Mouse (Mus musculus) intestine, embryonic 14.5 days (tissue): Measurements from ENCODE around the gene Ficd. TPM values are rescaled to one million over a fixed set of nuclear protein-coding genes. Genes with fewer than 3 reads are reported as not detected.
"Not testable (repeated sequence)": the region's sequence is repeated elsewhere in the genome, so short reads cannot be mapped to it uniquely, and the experiment has no call there.

Experiments used
- ATAC-seq: fragments of 200-750 bp; cut with Nextera tagmentation; replicated peaks from 2 replicates; pipeline ENCODE4 v1.8.0; 2017; ENCODE audit warnings: low read depth, moderate number of reproducible peaks, moderate TSS enrichment, moderate library complexity; ENCODE audit not compliant: low FRiP score, low TSS enrichment
- DNase-seq: peaks from one replicate; pipeline ENCODE4 v3.0.0-alpha.2; 2018; ENCODE audit warnings: low spot score
- H3K27ac ChIP-seq: fragments of 300-500 bp; sonication (generic); 2 replicates; pipeline ENCODE4 v1.5.1; 2014; ENCODE audit warnings: low read depth, mild to moderate bottlenecking, control low read depth
- H3K27me3 ChIP-seq: fragments of 300-500 bp; sonication (generic); replicated peaks from 2 replicates; pipeline ENCODE4 v1.6.1; 2014; ENCODE audit warnings: low read length, control low read depth; ENCODE audit not compliant: control insufficient read depth, insufficient read depth
- H3K36me3 ChIP-seq: fragments of 300-500 bp; sonication (generic); 2 replicates; pipeline ENCODE4 v1.6.1; 2014; ENCODE audit warnings: low read length, control low read depth; ENCODE audit not compliant: control insufficient read depth, insufficient read depth
- H3K4me1 ChIP-seq: fragments of 300-500 bp; sonication (generic); replicated peaks from 2 replicates; pipeline ENCODE4 v1.6.1; 2014; ENCODE audit warnings: low read length, control low read depth, mixed read lengths; ENCODE audit not compliant: control insufficient read depth, insufficient read depth
- H3K4me2 ChIP-seq: fragments of 300-500 bp; sonication (generic); 2 replicates; pipeline ENCODE4 v1.6.1; 2014; ENCODE audit warnings: low read length
- H3K4me3 ChIP-seq: fragments of 300-500 bp; sonication (generic); 2 replicates; pipeline ENCODE4 v1.5.1; 2014; ENCODE audit warnings: low read depth, low read length, control low read depth, mixed read lengths
- H3K9ac ChIP-seq: fragments of 300-500 bp; sonication (generic); 2 replicates; pipeline ENCODE4 v1.6.1; 2014; ENCODE audit warnings: mild to moderate bottlenecking, low read length
- H3K9me3 ChIP-seq: fragments of 300-500 bp; sonication (generic); 2 replicates; pipeline ENCODE4 v1.6.1; 2016; ENCODE audit warnings: low read length, control low read depth; ENCODE audit not compliant: control insufficient read depth
- WGBS: fragments of 180-500 bp; shearing (Covaris S2); extraction: QIAGEN DNeasy Blood & Tissue Kit; methylation state at CpG from one replicate; pipeline ENCODE4 v1.1.7; 2014; 5-methylcytosine and 5-hydroxymethylcytosine counted together
- polyA plus RNA-seq: library from polyadenylated mRNA; unstranded; fragments of >200 nt; fragmentation: Nextera tagmentation; extraction: Ambion mirVana; gene quantifications from 2 replicates; pipeline ENCODE4 v1.2.1, GENCODE M21; 2014

Ficd gene
- polyA plus RNA-seq, 1 experiment from 2014 or later, result 3.6 TPM

- H3K27ac ChIP-seq, result no peak overlapping the region
- H3K4me3 ChIP-seq, result no peak overlapping the region
- H3K4me2 ChIP-seq, result no peak overlapping the region
- H3K36me3 ChIP-seq, result peaks cover 44% of the 10 kb centered on the region
- ATAC-seq (no peak), DNase-seq (no peak)
- H3K27me3 ChIP-seq, result no peaks in the 10 kb centered on the region
- 91% methylated on average over 15 of the region's 15 CpGs for WGBS
- H3K9ac ChIP-seq, result no peak overlapping the region
- H3K9me3 ChIP-seq, result no peaks in the 10 kb centered on the region
- H3K4me1 ChIP-seq, result peaks cover 13% of the 10 kb centered on the region; the same call in 1 of the 2 replicates
Measured at GRCm38 (mm10) chr5:113776128-113776895, 40.7 kb downstream of the Ficd start.

- Histone ChIP-seq H3K9ac (no peak overlapping the region), H3K9me3 (no peaks in the 10 kb centered on the region), H3K36me3 (peaks cover 44% of the 10 kb centered on the region), H3K4me3 (no peak overlapping the region), H3K27me3 (no peaks in the 10 kb centered on the region), H3K27ac (no peak overlapping the region), H3K4me2 (no peak overlapping the region), H3K4me1 (peaks cover 14% of the 10 kb centered on the region; the same call in 1 of the 2 replicates)
- ATAC-seq (no peak), DNase-seq (no peak)
- WGBS, result 84% methylated on average over 8 of the region's 8 CpGs
Measured at GRCm38 (mm10) chr5:113776896-113777226, 41.3 kb downstream of the Ficd start.

- not testable (repeated sequence) for H3K27me3 ChIP-seq, DNase-seq, H3K4me2 ChIP-seq, H3K27ac ChIP-seq, H3K9me3 ChIP-seq, H3K9ac ChIP-seq, ATAC-seq, H3K4me3 ChIP-seq
- Histone ChIP-seq H3K4me1 (peaks cover 16% of the 10 kb centered on the region; the same call in 1 of the 2 replicates), H3K36me3 (peaks cover 44% of the 10 kb centered on the region)
- 88% methylated on average over 8 of the region's 8 CpGs for WGBS
Measured at GRCm38 (mm10) chr5:113777728-113778127, 42.1 kb downstream of the Ficd start.

- no peak overlapping the region for H3K27ac ChIP-seq
- H3K4me3 ChIP-seq, result no peak overlapping the region
- no peak overlapping the region for H3K9ac ChIP-seq
- H3K36me3 ChIP-seq, result peaks cover 41% of the 10 kb centered on the region
- peaks cover 19% of the 10 kb centered on the region for H3K4me1 ChIP-seq
- WGBS, result 71% methylated on average over 5 of the region's 5 CpGs
- DNase-seq (no peak), ATAC-seq (no peak)
- H3K27me3 ChIP-seq, result no peaks in the 10 kb centered on the region
- no peaks in the 10 kb centered on the region for H3K9me3 ChIP-seq
- no peak overlapping the region for H3K4me2 ChIP-seq
Measured at GRCm38 (mm10) chr5:113779569-113779968, 44.0 kb downstream of the Ficd start.

- no peaks in the 10 kb centered on the region for H3K27me3 ChIP-seq
- no peak overlapping the region for H3K4me2 ChIP-seq
- no peak overlapping the region for H3K9ac ChIP-seq
- no peak overlapping the region for H3K27ac ChIP-seq
- WGBS, result 95% methylated on average over 3 of the region's 3 CpGs
- H3K4me3 ChIP-seq, result no peak overlapping the region
- peaks cover 34% of the 10 kb centered on the region for H3K36me3 ChIP-seq
- DNase-seq (no peak), ATAC-seq (no peak)
- H3K4me1 ChIP-seq, result peaks cover 23% of the 10 kb centered on the region
- no peaks in the 10 kb centered on the region for H3K9me3 ChIP-seq
Measured at GRCm38 (mm10) chr5:113780082-113780752, 44.6 kb downstream of the Ficd start.

- no peaks in the 10 kb centered on the region for H3K27me3 ChIP-seq
- no peak overlapping the region for H3K9ac ChIP-seq
- H3K4me3 ChIP-seq, result no peak overlapping the region
- 86% methylated on average over 5 of the region's 5 CpGs for WGBS
- ATAC-seq, result no peak
- H3K4me1 ChIP-seq, result peaks cover 23% of the 10 kb centered on the region
- no peak overlapping the region for H3K4me2 ChIP-seq
- H3K9me3 ChIP-seq, result no peaks in the 10 kb centered on the region
- peaks cover 29% of the 10 kb centered on the region for H3K36me3 ChIP-seq
- no peak overlapping the region for H3K27ac ChIP-seq
- no peak for DNase-seq
Measured at GRCm38 (mm10) chr5:113780763-113781162, 45.2 kb downstream of the Ficd start.

GRCm38 (mm10) chr5:113781254-113781653, 45.7 kb downstream of the Ficd start:
- H3K4me2 ChIP-seq, result no peak overlapping the region
- H3K36me3 ChIP-seq, result peaks cover 24% of the 10 kb centered on the region
- H3K27ac ChIP-seq, result no peak overlapping the region
- ATAC-seq (no peak), DNase-seq (no peak)
- WGBS, result 56% methylated on average over 7 of the region's 7 CpGs
- H3K27me3 ChIP-seq, result no peaks in the 10 kb centered on the region
- peaks cover 23% of the 10 kb centered on the region for H3K4me1 ChIP-seq
- H3K9me3 ChIP-seq, result no peaks in the 10 kb centered on the region
- no peak overlapping the region for H3K9ac ChIP-seq
- no peak overlapping the region for H3K4me3 ChIP-seq

GRCm38 (mm10) chr5:113781875-113782274, 46.3 kb downstream of the Ficd start:
- no peak overlapping the region for H3K9ac ChIP-seq
- H3K9me3 ChIP-seq, result no peaks in the 10 kb centered on the region
- WGBS, result 83% methylated on average over 7 of the region's 7 CpGs
- no peak overlapping the region for H3K4me3 ChIP-seq
- peaks cover 18% of the 10 kb centered on the region for H3K36me3 ChIP-seq
- ATAC-seq (no peak), DNase-seq (no peak)
- H3K27me3 ChIP-seq, result no peaks in the 10 kb centered on the region
- H3K27ac ChIP-seq, result no peak overlapping the region
- peaks cover 23% of the 10 kb centered on the region for H3K4me1 ChIP-seq
- no peak overlapping the region for H3K4me2 ChIP-seq
